Mouse (Mus musculus) heart, postnatal 10 days (tissue): ENCODE data around the gene Oit1. TPM values are rescaled to one million over a fixed set of nuclear protein-coding genes. Genes with fewer than 3 reads are reported as not detected.
A peak's percentile ranks its signal among the peaks of the same experiment; 100 is the strongest.

Source experiments
- DNase-seq, 2 experiments: peaks; one replicate each; pipeline ENCODE4 v3.0.0; 2021
- intact Hi-C: fragments of 180-260 bp; cut with DNase I; formaldehyde crosslinking; loops from one replicate; pipeline ENCODE4 v1.15.1; 2025
- total RNA-seq, 2 experiments: library from RNA; stranded (reverse); gene quantifications; 2 replicates each; pipeline ENCODE4 v1.2.3; 2021

Gene Oit1
- not detected for total RNA-seq

DNA sequence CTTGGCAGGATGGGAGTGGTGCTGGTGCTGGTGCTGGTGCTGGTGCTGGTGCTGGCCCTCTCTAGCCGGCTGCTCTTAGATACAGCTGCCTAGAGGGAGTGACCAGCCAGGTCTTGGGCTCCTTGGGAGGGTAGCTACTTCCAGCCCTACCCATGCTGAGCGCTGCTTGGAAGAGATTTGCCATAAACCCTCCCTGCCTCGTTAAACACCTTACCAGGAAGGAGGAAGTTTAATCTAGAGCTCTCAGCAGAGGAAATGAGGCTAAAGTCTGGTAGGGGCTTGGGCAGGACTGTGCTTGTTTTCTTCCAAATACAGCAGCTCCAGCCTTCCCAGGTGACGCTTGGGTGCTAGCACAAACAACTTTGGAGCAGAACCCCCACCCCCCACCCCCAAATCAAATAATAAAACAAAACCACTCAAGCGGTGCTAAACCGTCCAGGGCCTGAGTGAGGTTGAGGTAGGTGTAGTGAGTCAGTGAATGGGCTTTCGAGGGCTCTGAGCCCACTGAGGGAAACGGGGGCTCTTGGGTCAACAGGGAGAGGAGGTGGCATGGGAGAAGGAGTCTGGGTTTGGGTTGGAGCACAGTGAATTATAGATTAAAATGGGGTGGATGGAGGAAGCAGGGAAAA lies at the start of gene Oit1:
TSS of gene Oit1 (minus strand) at position 70 of the 629 bp plus-strand sequence.
- intact Hi-C loops, result no loop called here
- no peak for DNase-seq

DNA sequence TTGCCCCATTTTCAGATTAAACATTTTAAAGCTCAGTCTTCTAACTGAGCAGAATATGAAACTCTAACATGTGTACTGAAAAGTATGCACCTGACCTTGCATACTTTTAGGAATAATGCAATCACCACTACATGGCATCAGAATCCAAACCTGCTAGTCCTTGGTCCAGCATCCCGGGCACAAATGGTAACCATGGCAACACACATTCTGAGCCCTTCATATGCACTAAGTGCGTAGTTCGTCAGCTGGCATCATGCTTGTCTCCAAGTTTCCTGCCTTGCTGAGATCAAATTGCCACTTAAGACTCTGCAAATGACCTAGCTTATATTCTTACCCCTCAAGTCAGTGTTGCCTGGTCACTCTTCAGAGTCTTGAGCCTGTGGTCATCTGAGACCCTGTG lies 44.3 kb upstream of the Oit1 start:
- intact Hi-C loops, result no loop called here
- DNase-seq, result no peak

DNA sequence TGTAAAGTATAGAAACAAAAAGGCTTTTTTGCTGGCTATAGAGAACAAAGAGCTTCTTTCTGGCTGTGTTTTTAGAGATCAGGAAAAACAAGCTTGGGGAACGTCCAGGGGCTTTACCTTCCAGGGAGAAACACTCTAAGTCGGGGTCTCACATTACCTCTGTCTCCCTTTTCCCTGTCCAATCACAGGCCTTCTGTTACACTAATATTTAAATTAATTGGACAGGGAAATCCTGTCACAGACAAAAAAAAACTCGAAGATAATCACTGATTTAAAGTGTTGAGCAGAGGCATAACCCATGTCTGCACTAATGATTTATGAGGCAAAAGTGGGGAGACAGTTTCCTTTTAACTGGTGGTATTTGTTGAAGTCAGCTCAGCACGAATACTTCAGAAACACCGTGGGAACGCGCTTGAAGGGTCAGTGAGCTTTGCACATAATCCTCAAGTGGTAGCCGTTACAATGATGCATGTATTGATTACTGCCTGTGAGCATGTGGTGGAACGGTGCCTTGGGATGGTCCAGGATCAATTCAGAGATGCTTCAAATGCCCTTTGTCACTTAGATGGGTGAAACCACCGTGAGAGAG lies 42.7 kb upstream of the Oit1 start:
- intact Hi-C loops, result no loop called here
- no peak for DNase-seq

DNA sequence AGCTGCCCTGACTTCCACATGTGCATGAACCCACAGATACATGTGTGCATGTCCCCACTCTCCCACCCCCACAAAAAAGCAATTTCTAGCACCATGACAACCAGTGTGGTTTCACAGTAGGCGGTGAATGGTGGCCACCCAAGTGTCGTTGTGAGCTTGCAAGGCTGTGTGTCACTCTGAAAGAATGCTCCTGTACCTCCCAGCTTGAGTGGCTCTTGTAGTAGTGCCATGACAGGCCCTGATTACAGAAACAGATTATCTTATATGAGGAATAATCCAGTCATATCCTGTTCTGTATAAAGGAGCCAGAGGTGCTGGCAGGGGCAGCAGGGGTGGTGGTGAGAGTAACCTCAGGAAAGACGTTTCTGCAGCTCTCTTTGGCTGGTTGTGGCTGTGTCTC lies 40.1 kb upstream of the Oit1 start:
- DNase-seq, result no peak
- intact Hi-C loops, result no loop called here

DNA sequence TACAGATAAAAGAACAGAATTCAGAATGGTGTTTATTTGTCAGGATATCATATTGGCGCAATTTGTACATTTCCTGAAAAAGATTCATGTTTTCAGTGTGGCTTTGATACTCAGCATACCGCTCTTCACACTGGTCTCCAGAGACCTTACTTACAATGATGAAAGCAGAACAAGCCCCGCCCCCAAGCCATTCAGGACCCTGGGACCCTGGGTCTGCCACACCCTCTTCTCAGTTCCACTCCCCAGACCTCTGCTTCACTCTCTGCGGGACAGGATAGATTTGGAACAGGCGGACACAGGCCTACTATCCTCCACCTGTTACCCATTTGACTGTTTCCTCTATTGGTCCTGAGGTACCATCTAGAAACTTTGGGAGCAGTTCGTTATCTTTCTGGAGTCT lies 27.4 kb upstream of the Oit1 start:
- intact Hi-C loops, result no loop called here
- no peak for DNase-seq

DNA sequence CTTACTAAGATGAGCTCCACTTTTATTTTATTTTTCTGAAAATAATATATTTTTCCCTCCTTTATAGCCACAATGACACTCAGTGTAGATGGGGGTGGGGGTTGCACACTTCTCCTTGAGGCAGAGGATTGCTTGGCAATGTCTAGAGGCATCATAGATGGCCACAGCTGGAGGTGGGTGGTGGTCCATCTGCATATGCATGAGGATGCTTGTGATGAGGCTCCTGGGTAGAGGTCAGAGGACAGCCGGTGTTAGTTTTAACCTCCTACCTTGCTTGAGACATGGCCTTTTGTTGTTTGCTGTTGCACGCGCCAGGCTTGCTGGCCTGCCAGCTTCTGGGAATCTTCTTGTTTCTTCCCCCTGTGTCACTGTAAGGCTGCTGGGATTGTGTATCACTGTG lies 24.8 kb upstream of the Oit1 start:
- no peak for DNase-seq
- intact Hi-C loops, result no loop called here

DNA sequence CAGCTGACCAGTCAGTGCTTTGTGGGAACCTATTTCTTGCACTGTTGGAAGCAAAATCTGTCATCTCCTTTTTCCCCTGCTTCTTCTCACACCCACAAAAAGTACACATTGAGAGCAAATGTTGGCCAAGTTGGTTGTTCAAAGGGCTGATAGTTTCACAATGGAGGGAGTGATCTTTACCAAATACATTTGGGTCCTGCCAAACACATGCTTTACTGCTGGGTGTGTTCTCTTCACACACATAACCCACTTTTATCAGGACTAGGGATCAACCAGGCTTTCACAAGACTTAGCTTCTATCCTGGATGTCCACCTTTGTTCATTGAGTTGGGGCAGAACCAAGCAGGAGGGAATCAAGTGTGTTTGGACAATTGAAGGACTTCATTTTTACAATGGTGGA lies 20.0 kb upstream of the Oit1 start:
- no peak for DNase-seq
- intact Hi-C loops, result no loop called here

DNA sequence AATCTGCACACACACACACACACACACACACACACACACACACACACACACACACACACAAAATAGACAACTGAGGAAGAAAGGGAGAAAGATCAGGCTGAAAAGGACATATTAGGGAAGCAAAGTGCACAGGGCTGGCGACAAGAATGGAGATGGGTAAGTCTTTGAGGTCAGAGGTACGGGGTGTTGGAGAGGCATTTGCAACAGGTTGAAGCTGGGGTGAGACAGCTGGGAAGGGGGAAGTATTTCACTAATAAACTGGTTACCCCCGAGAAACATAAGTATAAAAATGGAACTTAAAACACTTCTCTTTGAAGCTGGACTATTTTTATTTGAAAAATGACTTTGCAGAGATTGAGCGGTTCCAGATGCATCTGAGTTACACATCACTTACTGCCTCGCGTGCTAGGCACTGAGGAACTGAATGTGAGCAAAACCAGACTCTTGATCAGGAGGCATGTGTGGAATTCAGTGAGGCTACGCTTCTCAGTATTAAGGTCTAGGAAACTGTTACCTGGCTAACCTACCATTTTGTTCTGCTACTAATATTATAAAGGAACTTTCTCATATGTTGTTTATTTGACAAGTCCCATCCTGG lies 17.2 kb upstream of the Oit1 start:
- DNase-seq, result no peak
- intact Hi-C loops, result no loop called here

DNA sequence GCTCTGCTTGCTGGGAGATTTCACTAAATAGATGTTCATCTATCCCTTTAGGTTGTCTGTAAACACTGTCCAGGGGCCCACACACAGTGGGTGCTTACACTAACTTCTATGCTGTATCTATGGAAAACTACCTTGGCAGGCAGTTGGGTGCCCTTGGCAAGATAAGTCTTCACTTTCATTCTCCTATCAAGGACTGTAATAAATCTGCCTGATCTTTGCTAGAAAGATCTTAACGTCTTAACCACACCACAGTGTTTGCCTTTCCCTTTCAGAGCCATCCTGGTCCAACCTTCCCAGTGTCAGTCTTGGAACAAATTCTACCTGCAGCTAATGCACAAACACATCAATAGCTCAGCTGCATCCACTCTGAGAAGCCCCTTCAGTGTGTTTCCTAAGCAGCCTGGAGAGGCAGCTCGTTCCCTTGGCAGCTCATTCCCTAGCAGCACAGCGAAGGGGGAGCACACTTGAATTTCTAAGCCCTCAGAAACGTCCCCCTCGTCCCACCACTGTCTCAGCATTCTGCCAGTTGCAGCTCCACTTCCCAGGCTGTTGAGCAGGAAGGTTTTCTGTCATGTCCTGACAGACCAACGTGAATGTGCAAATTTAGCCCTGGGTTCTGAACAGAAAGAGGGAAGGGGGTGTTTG lies 13.7 kb upstream of the Oit1 start:
- no peak for DNase-seq
- intact Hi-C loops, result no loop called here

DNA sequence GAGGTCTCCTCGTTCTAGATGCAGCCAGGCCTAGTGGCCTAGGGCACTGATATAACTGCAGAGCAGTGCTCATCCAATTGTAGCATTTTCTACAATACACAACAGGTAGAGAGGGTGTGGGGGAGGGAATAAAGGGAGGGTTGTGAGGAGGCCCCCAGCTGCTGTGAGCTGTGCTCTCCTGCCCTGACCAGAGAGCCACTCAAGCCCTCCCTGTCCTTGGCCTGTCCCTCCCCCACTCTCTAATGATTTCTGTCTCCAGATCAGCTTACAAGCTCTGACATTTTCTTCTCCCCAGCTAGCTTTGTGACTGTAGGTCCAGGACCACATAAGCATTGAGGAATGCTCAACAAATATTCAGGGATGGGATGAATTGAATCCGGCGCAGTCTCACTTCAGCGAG lies 9.2 kb downstream of the Oit1 start:
- intact Hi-C loops, result no loop called here
- DNase-seq, result no peak

DNA sequence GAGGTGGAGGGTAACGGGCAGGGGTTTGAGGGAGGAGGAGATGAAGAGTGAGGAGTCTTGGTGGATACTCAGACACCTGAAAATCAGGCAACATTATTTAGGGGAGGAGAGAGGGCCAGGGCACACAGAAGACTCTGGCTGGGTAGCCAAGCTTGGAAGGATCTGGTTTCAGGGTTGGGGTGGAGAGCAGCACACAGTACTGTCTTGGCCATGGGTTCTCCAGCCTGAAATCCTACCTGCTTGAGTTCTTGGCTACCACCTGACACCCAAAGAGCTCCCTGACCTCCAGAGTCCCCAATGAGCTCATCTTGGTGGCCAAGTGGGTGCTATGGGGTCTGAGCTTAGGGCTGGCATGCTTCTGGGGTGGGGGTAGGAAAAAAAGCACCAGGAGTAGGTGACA lies 9.7 kb downstream of the Oit1 start:
- intact Hi-C loops, result no loop called here
- DNase-seq, result no peak

DNA sequence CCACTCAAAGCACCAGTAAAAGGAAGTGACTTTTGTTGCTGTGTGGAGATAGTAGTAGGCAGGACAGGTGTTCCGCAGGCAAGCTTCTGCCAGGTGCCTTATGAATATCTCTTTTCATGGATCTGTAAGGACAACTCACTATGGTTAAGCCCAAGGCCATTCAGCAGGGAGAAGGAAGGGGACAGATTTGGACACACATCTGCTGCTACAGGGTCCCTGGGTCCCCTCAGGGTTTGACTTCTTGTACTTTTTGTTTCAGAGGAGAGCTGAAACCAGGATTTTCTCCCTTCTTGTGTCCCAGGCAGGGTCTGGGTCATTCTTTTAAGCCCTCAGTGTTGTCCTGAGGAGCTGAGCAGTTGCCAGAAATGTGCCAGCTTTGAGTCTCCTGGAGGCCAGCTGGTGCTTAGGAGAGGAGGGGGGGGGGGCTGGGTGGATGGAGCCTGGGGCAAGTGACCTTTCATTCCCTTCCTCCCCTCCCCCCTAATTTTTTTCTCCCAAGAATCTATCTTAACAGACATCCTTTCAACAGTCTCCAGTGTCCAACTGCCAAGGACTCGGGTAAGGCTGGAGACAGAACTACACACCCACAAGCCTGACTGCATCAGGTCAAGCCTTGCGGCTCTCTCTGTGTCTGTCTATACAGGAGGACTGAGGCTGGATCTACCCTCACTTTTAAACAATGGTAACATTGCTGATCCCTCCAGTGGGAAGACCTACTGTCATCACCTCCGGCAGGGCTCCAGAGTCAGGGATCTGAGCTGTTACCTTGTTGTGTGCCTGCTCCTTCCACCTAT lies 10.6 kb downstream of the Oit1 start:
- DNase-seq, result no peak
- intact Hi-C loops, result no loop called here

DNA sequence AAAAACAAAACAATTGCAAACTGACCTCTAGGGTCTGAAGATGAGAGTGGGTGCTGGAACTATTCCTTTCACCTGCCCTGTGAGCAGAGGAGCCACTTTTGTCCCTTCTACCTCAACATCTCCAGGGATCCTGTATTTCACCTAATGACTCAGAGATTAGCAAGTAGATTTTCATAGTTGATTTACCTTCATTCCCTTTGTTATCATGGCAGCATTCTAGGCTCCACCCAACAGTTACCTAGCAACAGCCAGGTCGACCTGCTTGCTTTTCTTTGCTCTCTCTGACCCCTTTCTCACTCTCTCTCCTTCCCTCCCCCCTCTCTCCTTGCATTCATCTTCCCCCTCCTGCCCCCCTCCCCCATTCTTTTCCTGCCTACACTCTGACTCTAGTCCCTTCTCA lies 11.4 kb downstream of the Oit1 start:
- no peak for DNase-seq
- intact Hi-C loops, result no loop called here

DNA sequence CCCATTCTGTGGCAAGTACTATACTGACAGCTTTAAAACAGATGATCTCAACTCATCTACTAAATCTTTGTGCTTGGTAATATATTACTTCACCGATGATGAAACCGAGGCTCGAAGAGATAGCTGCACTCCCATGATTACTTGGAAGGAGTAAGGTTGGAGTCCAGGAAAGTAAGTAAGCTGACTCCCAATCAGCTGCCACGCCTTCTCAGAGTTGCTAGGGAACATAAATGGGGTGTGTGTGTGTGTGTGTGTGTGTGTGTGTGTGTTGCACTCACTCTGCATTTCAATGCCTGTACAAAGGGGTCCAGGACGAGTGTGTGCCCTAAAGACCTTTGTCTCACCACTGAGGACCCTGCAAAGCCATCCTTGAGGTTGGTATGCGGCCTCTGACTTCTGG lies 12.7 kb downstream of the Oit1 start:
- intact Hi-C loops, result no loop called here
- DNase-seq, result no peak

DNA sequence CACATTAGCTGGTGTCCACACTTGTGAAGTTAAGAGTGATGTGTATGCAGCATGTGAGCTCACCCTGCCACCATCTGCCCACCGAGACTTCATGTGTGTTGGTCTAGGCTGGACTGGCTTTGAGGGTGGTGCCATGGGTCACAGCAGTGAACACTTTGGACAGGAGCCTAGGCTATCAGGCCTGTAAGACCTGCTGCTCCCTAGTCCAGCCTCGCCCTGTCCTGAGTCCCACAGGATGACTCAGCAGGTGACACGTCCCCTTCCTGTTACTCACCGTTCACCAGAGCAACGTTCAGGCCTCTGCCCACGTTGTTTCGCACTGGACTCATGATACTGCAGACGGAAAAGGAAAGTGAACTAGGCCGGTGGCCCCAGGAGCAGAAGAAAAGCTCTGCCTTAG lies 21.7 kb downstream of the Oit1 start:
- DNase-seq, result no peak
- intact Hi-C loops, result loop anchor here (2.0 to 10.0 kb wide), 2 partner anchors 104 to 248 kb away; no protein-coding TSS in a partner anchor

DNA sequence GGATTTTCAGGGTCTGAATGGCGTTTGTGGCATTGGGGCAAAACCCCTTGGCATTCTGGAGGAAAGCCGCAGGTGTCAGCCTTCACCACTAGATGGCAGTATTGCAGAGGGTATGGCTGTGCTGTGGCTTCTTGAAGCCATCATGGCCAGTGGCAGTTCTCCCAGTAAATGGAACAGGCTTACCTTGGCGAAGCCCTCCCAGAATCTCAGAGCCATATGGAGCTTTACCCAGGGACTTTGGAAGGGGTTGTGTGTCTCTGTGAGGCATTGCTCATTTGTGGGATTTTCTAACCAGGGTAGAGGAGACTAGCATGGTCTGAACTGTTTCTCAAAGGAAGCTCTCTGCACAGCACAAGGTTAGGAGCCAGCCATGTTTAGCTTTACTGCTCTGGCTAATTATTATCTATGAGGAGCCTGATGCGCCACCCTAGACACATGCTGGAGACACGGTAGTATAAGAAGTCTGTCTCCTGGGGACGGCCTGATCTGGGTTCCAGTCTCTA lies 22.5 kb downstream of the Oit1 start:
- intact Hi-C loops, result loop anchor here (2.0 to 10.0 kb wide), 2 partner anchors 105 to 249 kb away; no protein-coding TSS in a partner anchor
- DNase-seq, result peak; percentile 66 to 84

DNA sequence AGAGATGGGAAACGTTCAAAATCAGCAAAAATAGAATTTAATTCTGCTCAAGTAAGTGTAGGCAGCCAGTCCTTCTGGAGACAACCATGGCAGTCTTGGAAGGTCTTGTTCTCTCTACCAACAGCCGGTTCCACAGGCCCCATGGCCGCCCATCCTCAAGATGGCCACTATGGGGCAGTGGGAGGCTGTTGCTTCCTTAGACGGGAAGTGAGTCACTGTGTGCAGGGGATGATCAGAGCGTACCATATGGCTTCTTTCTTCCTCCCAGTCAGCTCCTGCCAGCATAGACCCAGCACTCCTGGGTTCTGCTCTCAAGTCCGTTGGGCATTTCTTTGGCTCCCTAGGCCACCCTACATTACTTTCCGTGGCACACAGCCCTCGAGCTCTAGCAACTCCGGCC lies 29.6 kb downstream of the Oit1 start:
- DNase-seq, result no peak
- intact Hi-C loops, result loop anchor here (10.0 kb wide), 1 partner anchor 174 kb away; the partner anchor contains the start of gene Pdhb

DNA sequence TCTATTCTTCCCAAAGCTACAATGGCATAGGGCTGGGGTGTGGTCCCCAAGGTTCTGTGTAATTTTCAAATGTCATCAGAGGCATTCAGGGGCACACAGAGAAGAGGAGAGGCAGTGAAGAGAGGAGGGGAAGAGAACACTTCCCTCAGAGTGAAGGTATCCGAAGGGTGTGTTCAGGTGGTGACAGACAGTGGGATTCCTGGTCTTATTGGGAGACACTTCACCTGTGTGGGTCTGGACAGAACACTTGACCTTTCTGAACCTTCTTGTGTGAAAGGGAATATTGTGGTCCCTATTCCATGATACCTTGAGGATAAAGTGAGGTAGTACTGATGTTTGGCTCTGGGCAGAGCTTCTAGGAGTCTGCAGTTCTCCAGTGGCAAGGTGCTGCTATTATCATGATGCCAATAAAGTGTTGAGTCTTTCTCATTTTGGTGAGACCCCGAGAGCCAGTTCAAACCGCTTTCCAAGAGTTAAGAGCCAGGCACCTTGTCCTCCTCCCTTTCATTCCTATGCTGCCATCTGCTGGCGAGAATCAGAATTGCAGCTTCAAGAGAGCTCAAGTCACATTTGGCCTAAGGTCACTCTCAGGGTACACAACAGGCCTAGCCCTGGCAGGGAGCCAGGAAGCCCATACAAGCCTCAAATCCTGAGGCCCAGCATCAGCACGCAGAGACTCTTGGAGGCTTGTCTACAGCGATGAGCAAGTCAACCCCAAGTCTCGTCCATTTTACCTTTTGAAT lies 32.1 kb downstream of the Oit1 start:
- intact Hi-C loops, result loop anchor here (1.0 to 10.0 kb wide), 5 partner anchors 46 to 382 kb away; partner anchors contain the start of gene Pdhb

DNA sequence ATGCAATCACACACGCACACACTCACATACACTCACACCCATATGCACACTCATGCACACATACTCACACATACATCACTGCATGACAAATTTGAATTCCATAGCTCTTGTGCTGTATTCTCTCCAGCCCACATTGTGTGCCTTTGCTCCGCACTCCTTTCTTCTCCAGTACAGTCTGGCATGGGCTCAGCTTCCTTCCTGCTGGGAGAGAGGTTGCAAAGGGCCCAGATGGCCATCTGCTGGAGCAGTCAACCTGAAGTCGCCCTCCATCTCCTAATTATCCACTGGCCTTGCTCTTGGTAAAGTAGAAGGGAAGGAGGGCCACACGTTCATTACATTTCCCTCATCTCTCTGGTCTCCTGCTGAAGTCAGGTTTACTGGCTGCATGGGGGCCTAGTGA lies 33.0 kb downstream of the Oit1 start:
- intact Hi-C loops, result loop anchor here (10.0 kb wide), 1 partner anchor 171 kb away; the partner anchor contains the start of gene Pdhb
- no peak for DNase-seq

More for the DNA sequence above, 32.1 kb downstream of the Oit1 start:
- peak; percentile 87 to 94 for DNase-seq
